Mouse (Mus musculus): ENCODE results near the gene Prr14l.

- TF ChIP-seq CTCF (conservative IDR thresholded peaks at IDR 0.05; ENCODE audit: insufficient read depth, insufficient read length, low read depth, low read length) (no peak), POLR2A (IDR thresholded peaks at IDR 0.05; ENCODE audit: low read depth, low read length) (no peak)
Observed at GRCm38 (mm10) chr5:32834497-32834896, 19.6 kb downstream of the Prr14l start.

All from kidney, adult 2 months (tissue).